Mouse (Mus musculus) heart, postnatal 4 days (tissue): ENCODE measurements around the gene Gm42906. TPM values are rescaled to one million over a fixed set of nuclear protein-coding genes. Genes with fewer than 3 reads are reported as not detected.

Experiments
- DNase-seq: peaks from one replicate; pipeline ENCODE4 v3.0.0; 2021
- total RNA-seq, 2 experiments: library from RNA; stranded (reverse); gene quantifications; 2 replicates each; pipeline ENCODE4 v1.2.3; 2021

Gm42906 gene
- total RNA-seq, 2 experiments from 2014 or later: not detected

- DNase-seq: no peak
Measured at GRCm38 (mm10) chr5:151020831-151021230, 407.1 kb downstream of the Gm42906 start.

- no peak for DNase-seq
Measured at GRCm38 (mm10) chr5:151020031-151020820, 407.7 kb downstream of the Gm42906 start.

GRCm38 (mm10) chr5:151018959-151019358, 409.0 kb downstream of the Gm42906 start:
- DNase-seq: no peak

- DNase-seq: no peak
Measured at GRCm38 (mm10) chr5:151018450-151018849, 409.5 kb downstream of the Gm42906 start.

Other genes with a start within 250 kb of the Gm42906 start
- gene Stard13, start 194.3 kb downstream of the Gm42906 start, total RNA-seq: 10 to 100 TPM; 20.1 to 20.8 TPM
- gene Vmn2r18, start 177.9 kb upstream of the Gm42906 start, total RNA-seq: not detected
- gene Rfc3, start 223.1 kb upstream of the Gm42906 start, total RNA-seq: 10 to 100 TPM; 26.0 to 30.0 TPM